Mouse (Mus musculus): Measurements from ENCODE around the gene Cpn2. TPM values are rescaled to one million over a fixed set of nuclear protein-coding genes. Genes with fewer than 3 reads are reported as not detected.

The Cpn2 gene
- not detected for total RNA-seq (2023)

DNA sequence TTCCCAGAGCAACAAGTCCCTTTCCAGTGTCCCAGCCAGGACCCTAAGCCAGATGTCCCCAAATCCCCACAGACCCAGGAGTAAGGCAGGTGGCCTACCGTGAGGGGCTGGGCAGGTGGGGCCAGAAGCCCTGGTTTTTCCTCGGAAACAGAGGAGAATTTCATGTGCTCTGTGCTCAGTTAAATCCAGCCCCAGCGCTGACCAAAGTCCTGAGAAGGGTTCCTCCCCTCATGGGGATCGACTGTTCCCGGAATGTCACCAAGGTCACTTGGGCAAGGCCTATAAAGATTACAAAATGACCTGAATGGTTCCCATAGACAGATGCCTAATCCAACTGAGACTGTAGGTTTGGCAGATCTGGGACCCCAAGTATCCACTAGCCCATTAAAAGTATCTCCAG, at the start of gene Cpn2:
Gene Cpn2 (minus strand): TSS at position 141 of the 400 bp plus-strand sequence.

DNA sequence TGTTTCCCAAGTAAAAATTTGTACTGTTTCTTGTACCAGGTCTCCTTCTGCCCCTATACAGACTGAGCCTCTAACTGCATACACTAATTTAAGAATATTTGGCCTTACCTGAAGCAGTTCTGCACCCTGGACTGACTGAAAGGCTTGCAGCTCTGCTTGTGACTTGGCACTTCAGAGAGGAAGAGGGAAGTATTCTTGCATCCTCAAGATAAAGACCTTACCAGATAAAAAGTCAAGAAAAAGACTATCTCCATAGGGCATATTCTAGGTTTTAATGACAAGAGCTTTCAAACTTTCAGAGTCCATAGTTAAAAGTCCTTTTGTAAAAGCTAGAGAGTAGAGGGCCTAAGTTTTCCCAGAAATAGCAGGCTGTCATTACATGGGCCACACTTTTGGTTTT, 43.3 kb upstream of the Cpn2 start, which contains the start of gene Gp5:
Gene Gp5 (minus strand): TSS at position 133 of the 400 bp plus-strand sequence.

DNA sequence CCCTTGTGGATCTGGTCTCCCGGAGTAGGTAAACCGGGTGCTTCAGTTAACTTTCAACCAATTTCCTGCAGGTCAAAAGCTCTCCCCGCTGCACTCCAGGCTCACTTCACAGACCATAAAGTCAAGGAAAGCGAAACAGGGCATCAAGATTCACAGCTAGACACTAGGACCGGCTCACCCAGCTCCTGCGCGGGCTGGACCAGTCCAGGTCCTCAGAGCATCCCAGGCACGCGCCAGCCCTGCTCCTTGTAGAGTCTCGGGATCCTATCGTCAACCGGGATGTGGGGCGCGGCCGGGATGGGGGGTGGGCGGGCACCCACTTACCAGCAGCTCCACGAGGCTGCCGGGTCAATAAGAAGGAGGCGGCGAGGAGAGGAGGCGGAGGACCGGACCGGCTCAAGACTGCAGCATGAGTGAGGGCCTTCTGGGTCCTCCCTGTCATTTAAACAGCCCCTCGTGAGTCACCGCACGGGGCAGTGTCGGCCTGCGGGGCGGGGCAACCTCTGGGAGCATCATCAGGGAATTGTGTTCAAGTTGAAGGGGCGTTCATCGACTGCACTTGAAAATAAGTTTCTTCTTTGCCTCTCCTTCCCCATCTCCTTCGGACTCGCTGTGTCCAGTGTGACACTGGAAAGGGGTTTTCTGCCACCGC, 15.7 kb upstream of the Cpn2 start, which contains the start of gene Lrrc15:
Gene Lrrc15 (minus strand): TSS at position 413 of the 652 bp plus-strand sequence.

Other genes with a start within 250 kb of the Cpn2 start
- 10.5 TPM for gene Hes1, start 203.1 kb downstream of the Cpn2 start, total RNA-seq (2023)
- not detected for gene Lrrc15, start 15.8 kb upstream of the Cpn2 start, total RNA-seq (2023)
- gene Gp5, start 43.3 kb upstream of the Cpn2 start, total RNA-seq (2023) = 0.94 TPM
- 106 TPM for gene Atp13a3, start 138.5 kb upstream of the Cpn2 start, total RNA-seq (2023)